In the genomic region with DNA sequence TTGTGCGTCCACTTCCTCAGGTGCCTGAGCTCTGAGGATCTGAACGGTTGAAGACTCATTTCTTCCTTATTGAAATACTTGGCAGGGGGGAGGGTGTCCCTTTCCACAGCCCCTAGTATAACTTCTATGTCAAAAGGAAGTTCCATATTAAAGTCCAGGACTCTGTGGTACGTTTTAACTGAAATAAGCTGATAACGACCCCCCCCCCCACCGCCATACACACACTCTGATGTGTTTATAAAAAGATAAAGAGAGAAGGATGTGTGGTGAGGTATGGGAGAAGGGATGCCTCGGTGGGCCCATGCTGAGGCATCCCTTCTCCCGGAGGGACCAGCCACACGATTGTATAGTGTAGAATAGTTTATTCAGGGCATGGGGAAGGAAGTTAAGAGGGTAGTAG, we compare ENCODE assay signal across 17 mouse cellular contexts. TPM values are rescaled to one million over a fixed set of nuclear protein-coding genes. Genes with fewer than 3 reads are reported as not detected.
A peak's percentile ranks its signal among the peaks of the same experiment; 100 is the strongest.
DNase-seq lines count a peak whose midpoint lies in the region; ATAC-seq and TF ChIP-seq lines count a peak whose summit lies in the region.
"Had no signal": no experiment of that assay in that cellular context is flagged by ENCODE, and none has a peak within 500 bp of the region (broad histone marks: within the 10 kb centered on the region; RNA-seq: fewer than 3 reads in every experiment).

No protein-coding gene starts in this region.

- H3K4me2 ChIP-seq in liver, embryonic 12.5 days = peak overlapping the region; percentile 73
- no peak overlapping the region for H3K4me2 ChIP-seq in liver, postnatal 0 days (ENCODE audit: low read depth, low read length)
- peak overlapping the region; percentile 60; the same call in 1 of the 2 replicates for H3K4me2 ChIP-seq in liver, embryonic 14.5 days (ENCODE audit: low read depth)

- peaks cover 12% of the 10 kb centered on the region for H3K4me1 ChIP-seq in heart, embryonic 10.5 days
- H3K4me1 ChIP-seq in liver, embryonic 12.5 days = peaks cover 20% of the 10 kb centered on the region
- peaks cover 5% of the 10 kb centered on the region; the same call in 1 of the 2 replicates for H3K4me1 ChIP-seq in liver, postnatal 0 days (ENCODE audit: insufficient read depth)
- H3K4me1 ChIP-seq in liver, embryonic 14.5 days (replicated peaks; ENCODE audit: control insufficient read depth in 2 of 2, insufficient read depth in 2 of 2, low read length in 1 of 2) = peaks cover 0 to 6% of the 10 kb centered on the region in 2 experiments; a peak in 1 of 4 replicates
- H3K4me1 ChIP-seq: forebrain, embryonic 13.5 days had no signal

- no peak for ATAC-seq in liver, embryonic 12.5 days
- ATAC-seq in liver, postnatal 0 days = no peak
- peak; percentile 34; the same call in 1 of the 2 replicates for ATAC-seq in common myeloid progenitor, adult 5-6 weeks (replicated peaks; ENCODE audit: low read depth, poor library complexity, severe bottlenecking)
- no peak for ATAC-seq in liver, embryonic 14.5 days (ENCODE audit: insufficient read depth)
- ATAC-seq: forebrain, embryonic 13.5 days; hindbrain, embryonic 16.5 days had no signal

- 62% methylated on average over 8 of the region's 8 CpGs for WGBS in heart, embryonic 10.5 days
- WGBS in liver, embryonic 12.5 days (ENCODE audit: insufficient replicate concordance) = 31% methylated on average over 8 of the region's 8 CpGs
- WGBS in liver, postnatal 0 days (ENCODE audit: insufficient replicate concordance) = 31% methylated on average over 8 of the region's 8 CpGs
- WGBS in liver, embryonic 14.5 days (ENCODE audit: insufficient replicate concordance) = 17% methylated on average over 8 of the region's 8 CpGs

- no peak overlapping the region for H3K9ac ChIP-seq in liver, embryonic 12.5 days
- no peak overlapping the region for H3K9ac ChIP-seq in liver, postnatal 0 days (replicated peaks)
- no peak overlapping the region for H3K9ac ChIP-seq in liver, embryonic 14.5 days (replicated peaks)
- H3K9ac ChIP-seq: forebrain, embryonic 13.5 days had no signal

- H3K27ac ChIP-seq in heart, embryonic 10.5 days = peak overlapping the region; percentile 70; the same call in 1 of the 2 replicates
- no peak overlapping the region for H3K27ac ChIP-seq in liver, embryonic 12.5 days
- no peak overlapping the region for H3K27ac ChIP-seq in liver, postnatal 0 days (ENCODE audit: low read depth)
- H3K27ac ChIP-seq in liver, embryonic 14.5 days = no peak overlapping the region
- H3K27ac ChIP-seq: forebrain, embryonic 13.5 days; layer of hippocampus, adult 2 months had no signal

- no peaks in the 10 kb centered on the region for H3K36me3 ChIP-seq in heart, embryonic 10.5 days
- no peaks in the 10 kb centered on the region for H3K36me3 ChIP-seq in liver, embryonic 12.5 days
- no peaks in the 10 kb centered on the region for H3K36me3 ChIP-seq in liver, postnatal 0 days (replicated peaks; ENCODE audit: insufficient read depth, low read length)
- H3K36me3 ChIP-seq in liver, embryonic 14.5 days (replicated peaks; ENCODE audit: control insufficient read depth, insufficient read depth, low read depth) = no peaks in the 10 kb centered on the region

- no peak for TF ChIP-seq EP300 in liver, postnatal 0 days (IDR thresholded peaks at IDR 0.05; ENCODE audit: low read depth)
- TF ChIP-seq EP300 in liver, embryonic 14.5 days (IDR thresholded peaks at IDR 0.05; ENCODE audit: low read depth) = no peak

- no peak for TF ChIP-seq CTCF in liver, postnatal 0 days (IDR thresholded peaks at IDR 0.05; ENCODE audit: low read depth)
- TF ChIP-seq CTCF in liver, embryonic 14.5 days (IDR thresholded peaks at IDR 0.05; ENCODE audit: low read depth) = no peak

- peaks cover 15% of the 10 kb centered on the region; the same call in 1 of the 2 replicates for H3K27me3 ChIP-seq in heart, embryonic 10.5 days (ENCODE audit: insufficient read depth, poor library complexity, severe bottlenecking)
- 0 out of 2 replicates have a peak, but pooled peaks cover 4% of the 10 kb centered on the region for H3K27me3 ChIP-seq in liver, embryonic 12.5 days (replicated peaks)
- H3K27me3 ChIP-seq in liver, postnatal 0 days (ENCODE audit: insufficient read depth, low read length) = no peaks in the 10 kb centered on the region
- H3K27me3 ChIP-seq in liver, embryonic 14.5 days (ENCODE audit: control insufficient read depth, insufficient read depth, low read length) = no peaks in the 10 kb centered on the region
- H3K27me3 ChIP-seq: CH12.LX; forebrain, embryonic 13.5 days had no signal

- no peaks in the 10 kb centered on the region for H3K9me3 ChIP-seq in heart, embryonic 10.5 days
- H3K9me3 ChIP-seq in liver, embryonic 12.5 days (replicated peaks) = 0 out of 2 replicates have a peak, but pooled peaks cover 4% of the 10 kb centered on the region
- H3K9me3 ChIP-seq in liver, postnatal 0 days (ENCODE audit: low read length) = no peaks in the 10 kb centered on the region
- H3K9me3 ChIP-seq in liver, embryonic 14.5 days (ENCODE audit: control insufficient read depth, low read length) = no peaks in the 10 kb centered on the region
- H3K9me3 ChIP-seq: forebrain, embryonic 13.5 days had no signal

- no peak overlapping the region for H3K4me3 ChIP-seq in heart, embryonic 10.5 days
- H3K4me3 ChIP-seq in liver, embryonic 12.5 days = 0 out of 2 replicates have a peak overlapping the region, but pooled peaks have one; percentile 44
- no peak overlapping the region for H3K4me3 ChIP-seq in liver, postnatal 0 days (ENCODE audit: low read depth, low read length)
- no peak overlapping the region for H3K4me3 ChIP-seq in liver, embryonic 14.5 days (ENCODE audit: insufficient read depth in 1 of 2, low read depth in 2 of 2, low read length in 2 of 2)
- H3K4me3 ChIP-seq: forebrain, embryonic 13.5 days; layer of hippocampus, adult 2 months had no signal

- DNase-seq in heart, embryonic 10.5 days (ENCODE audit: low spot score) = no peak
- DNase-seq in heart, adult 9 months (ENCODE audit: low spot score in 2 of 2) = no peak
- no peak for DNase-seq in liver, postnatal 0 days
- DNase-seq in liver, embryonic 14.5 days (ENCODE audit: low read depth in 3 of 3, low spot score in 3 of 3) = no peak
- DNase-seq in left cerebral cortex, postnatal 14 days (ENCODE audit: low spot score in 2 of 2) = no peak
- no peak for DNase-seq in retina, postnatal 1 day
- DNase-seq: heart, postnatal 10 days; kidney, adult 2 months; lung, adult 2 months had no signal

- intact Hi-C loops in left cerebral cortex, postnatal 14 days (cut with DNase I) = no loop called here

RNA-seq across cellular contexts. Expression of gene Cldn14, which starts 34.4 kb away (rescaled TPM):
- polyA plus RNA-seq in heart, embryonic 10.5 days (2016; fragmentation: Nextera tagmentation; extraction: Ambion mirVana) = not detected in 2 replicates
- 0.19 and 0.30 TPM in 2 replicates for polyA plus RNA-seq in liver, embryonic 12.5 days (2016; fragmentation: Nextera tagmentation; extraction: Ambion mirVana)
- 8.6 and 12.6 TPM in 2 replicates for polyA plus RNA-seq in liver, postnatal 0 days (2015; fragmentation: Nextera tagmentation; extraction: Ambion mirVana)
- not detected in 2 replicates for total RNA-seq in common myeloid progenitor, adult 5-6 weeks (2017)
- polyA plus RNA-seq in liver, embryonic 14.5 days (2012; rRNA removed) = 1.0 and 1.2 TPM in 2 replicates
- 1.2 and 2.3 TPM in 2 replicates for polyA plus RNA-seq in liver, embryonic 14.5 days (2014; fragmentation: Nextera tagmentation; extraction: Ambion mirVana)
- 1 to 10 TPM; 1.1 to 1.9 TPM for total RNA-seq in left cerebral cortex, postnatal 14 days (2021)
- total RNA-seq: heart, postnatal 10 days; left cerebral cortex, adult 18-20 months had no signal
- polyA plus RNA-seq: forebrain, embryonic 13.5 days; hindbrain, embryonic 16.5 days; neural tube, embryonic 14.5 days had no signal
